Mouse (Mus musculus) hindbrain, embryonic 11.5 days (tissue): ENCODE data around the gene Rbfox1. TPM values are rescaled to one million over a fixed set of nuclear protein-coding genes. Genes with fewer than 3 reads are reported as not detected.
A peak's percentile ranks its signal among the peaks of the same experiment; 100 is the strongest.

Experiments
- ATAC-seq: fragments of 200-750 bp; cut with Nextera tagmentation; 2 replicates; pipeline ENCODE4 v1.8.0; 2017; ENCODE audit warnings: mild to moderate bottlenecking, moderate TSS enrichment, moderate library complexity; ENCODE audit not compliant: low FRiP score
- DNase-seq: peaks from one replicate; pipeline ENCODE4 v3.0.0-alpha.2; 2015; ENCODE audit warnings: low spot score
- H3K27ac ChIP-seq: fragments of 300-500 bp; sonication (generic); 2 replicates; pipeline ENCODE4 v1.5.1; 2014; ENCODE audit warnings: mild to moderate bottlenecking, low read depth, low read length
- H3K27me3 ChIP-seq: fragments of 300-500 bp; sonication (generic); 2 replicates; pipeline ENCODE4 v1.6.1; 2014; ENCODE audit warnings: mild to moderate bottlenecking, low read length, moderate library complexity, mixed read lengths; ENCODE audit not compliant: control insufficient read depth, insufficient read depth
- H3K36me3 ChIP-seq: fragments of 300-500 bp; sonication (generic); 2 replicates; pipeline ENCODE4 v1.6.1; 2014; ENCODE audit warnings: mild to moderate bottlenecking, low read length, moderate library complexity, mixed read lengths; ENCODE audit not compliant: control insufficient read depth, insufficient read depth
- H3K4me1 ChIP-seq: fragments of 300-500 bp; sonication (generic); replicated peaks from 2 replicates; pipeline ENCODE4 v1.6.1; 2014; ENCODE audit warnings: low read length, mixed read lengths; ENCODE audit not compliant: control insufficient read depth, insufficient read depth
- H3K4me2 ChIP-seq: fragments of 300-500 bp; sonication (generic); replicated peaks from 2 replicates; pipeline ENCODE4 v1.6.1; 2014; ENCODE audit warnings: mild to moderate bottlenecking, low read depth, low read length
- H3K4me3 ChIP-seq: fragments of 300-500 bp; sonication (generic); 2 replicates; pipeline ENCODE4 v1.5.1; 2014; ENCODE audit warnings: low read depth, low read length
- H3K9ac ChIP-seq: fragments of 300-500 bp; sonication (generic); 2 replicates; pipeline ENCODE4 v1.6.1; 2014; ENCODE audit warnings: low read depth, low read length
- H3K9me3 ChIP-seq: fragments of 300-500 bp; sonication (generic); 2 replicates; pipeline ENCODE4 v1.6.1; 2016; ENCODE audit warnings: low read length; ENCODE audit not compliant: control insufficient read depth
- WGBS: fragments of 180-500 bp; shearing (Covaris S2); extraction: QIAGEN DNeasy Blood & Tissue Kit; methylation state at CpG from one replicate; pipeline ENCODE4 v1.1.7; 2014; 5-methylcytosine and 5-hydroxymethylcytosine counted together
- polyA plus RNA-seq: library from polyadenylated mRNA; unstranded; fragments of >200 nt; fragmentation: Nextera tagmentation; extraction: Ambion mirVana; gene quantifications from 2 replicates; pipeline ENCODE4 v1.2.1, GENCODE M21; 2014

The Rbfox1 gene
- polyA plus RNA-seq, 1 experiment from 2014 or later, result 20.3 TPM

- peaks cover 6% of the 10 kb centered on the region for H3K4me1 ChIP-seq
- no peaks in the 10 kb centered on the region for H3K9me3 ChIP-seq
- WGBS, result 59% methylated on average over 16 of the region's 16 CpGs
- no peak overlapping the region for H3K4me2 ChIP-seq
- no peak overlapping the region for H3K9ac ChIP-seq
- H3K36me3 ChIP-seq, result no peaks in the 10 kb centered on the region
- DNase-seq, result peak; percentile 44
- H3K4me3 ChIP-seq, result no peak overlapping the region
- 0 out of 2 replicates have a peak overlapping the region, but pooled peaks have one; percentile 38 for H3K27ac ChIP-seq
- H3K27me3 ChIP-seq, result no peaks in the 10 kb centered on the region
- ATAC-seq, result peak; percentile 34; the same call in 1 of the 2 replicates
Measured at GRCm38 (mm10) chr16:7149106-7149899, 1264.1 kb downstream of the Rbfox1 start.

DNA sequence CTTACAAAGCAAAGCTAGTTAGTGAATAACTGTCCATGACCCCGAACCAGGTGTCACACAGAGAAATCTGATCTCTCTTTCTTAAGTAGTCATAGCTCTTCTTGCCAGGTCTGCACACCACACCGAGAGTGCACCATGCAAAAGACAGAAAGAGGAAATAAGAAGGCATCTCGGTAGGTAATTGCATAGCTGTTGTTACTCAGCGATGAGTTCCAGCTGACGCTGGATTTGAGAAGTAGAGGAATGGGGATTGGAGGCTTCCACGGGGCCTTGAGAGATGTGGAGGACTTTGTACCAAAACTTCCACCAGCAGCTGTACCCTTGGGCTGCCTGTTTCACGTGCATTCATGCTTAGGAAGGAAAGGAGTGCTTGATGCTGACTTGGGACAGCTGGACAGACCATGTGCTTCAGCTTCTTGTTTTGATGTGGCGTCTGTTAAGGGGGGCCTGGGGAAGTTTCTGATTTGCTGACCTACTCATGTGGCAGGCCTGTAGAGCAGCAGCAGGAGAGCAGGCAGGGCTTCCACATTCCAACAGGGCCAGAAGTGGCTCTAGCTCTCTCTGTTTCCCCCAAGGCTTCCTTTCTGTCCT lies 1265.1 kb downstream of the Rbfox1 start:
- DNase-seq (peak; percentile 47), ATAC-seq (peak; percentile 33; the same call in 1 of the 2 replicates)
- H3K27ac ChIP-seq, result no peak overlapping the region
- no peaks in the 10 kb centered on the region for H3K36me3 ChIP-seq
- H3K4me2 ChIP-seq, result no peak overlapping the region
- H3K9ac ChIP-seq, result no peak overlapping the region
- H3K4me1 ChIP-seq, result peaks cover 6% of the 10 kb centered on the region
- H3K4me3 ChIP-seq, result no peak overlapping the region
- H3K9me3 ChIP-seq, result no peaks in the 10 kb centered on the region
- 44% methylated on average over 8 of the region's 8 CpGs for WGBS
- H3K27me3 ChIP-seq, result no peaks in the 10 kb centered on the region

- Histone ChIP-seq H3K4me3 (no peak overlapping the region), H3K36me3 (no peaks in the 10 kb centered on the region), H3K4me2 (no peak overlapping the region), H3K27ac (no peak overlapping the region), H3K9me3 (no peaks in the 10 kb centered on the region), H3K4me1 (peaks cover 3% of the 10 kb centered on the region), H3K27me3 (no peaks in the 10 kb centered on the region), H3K9ac (no peak overlapping the region)
- 91% methylated on average over 4 of the region's 4 CpGs for WGBS
- no peak for ATAC-seq
- DNase-seq, result no peak
Measured at GRCm38 (mm10) chr16:7152401-7152800, 1267.2 kb downstream of the Rbfox1 start.

GRCm38 (mm10) chr16:7154671-7155070 lies 1269.5 kb downstream of the Rbfox1 start:
- WGBS, result 81% methylated on average over 3 of the region's 3 CpGs
- Histone ChIP-seq H3K27ac (no peak overlapping the region), H3K36me3 (no peaks in the 10 kb centered on the region), H3K9me3 (no peaks in the 10 kb centered on the region), H3K9ac (no peak overlapping the region), H3K4me2 (no peak overlapping the region), H3K4me3 (no peak overlapping the region), H3K4me1 (no peaks in the 10 kb centered on the region), H3K27me3 (no peaks in the 10 kb centered on the region)
- no peak for ATAC-seq
- DNase-seq, result no peak

DNA sequence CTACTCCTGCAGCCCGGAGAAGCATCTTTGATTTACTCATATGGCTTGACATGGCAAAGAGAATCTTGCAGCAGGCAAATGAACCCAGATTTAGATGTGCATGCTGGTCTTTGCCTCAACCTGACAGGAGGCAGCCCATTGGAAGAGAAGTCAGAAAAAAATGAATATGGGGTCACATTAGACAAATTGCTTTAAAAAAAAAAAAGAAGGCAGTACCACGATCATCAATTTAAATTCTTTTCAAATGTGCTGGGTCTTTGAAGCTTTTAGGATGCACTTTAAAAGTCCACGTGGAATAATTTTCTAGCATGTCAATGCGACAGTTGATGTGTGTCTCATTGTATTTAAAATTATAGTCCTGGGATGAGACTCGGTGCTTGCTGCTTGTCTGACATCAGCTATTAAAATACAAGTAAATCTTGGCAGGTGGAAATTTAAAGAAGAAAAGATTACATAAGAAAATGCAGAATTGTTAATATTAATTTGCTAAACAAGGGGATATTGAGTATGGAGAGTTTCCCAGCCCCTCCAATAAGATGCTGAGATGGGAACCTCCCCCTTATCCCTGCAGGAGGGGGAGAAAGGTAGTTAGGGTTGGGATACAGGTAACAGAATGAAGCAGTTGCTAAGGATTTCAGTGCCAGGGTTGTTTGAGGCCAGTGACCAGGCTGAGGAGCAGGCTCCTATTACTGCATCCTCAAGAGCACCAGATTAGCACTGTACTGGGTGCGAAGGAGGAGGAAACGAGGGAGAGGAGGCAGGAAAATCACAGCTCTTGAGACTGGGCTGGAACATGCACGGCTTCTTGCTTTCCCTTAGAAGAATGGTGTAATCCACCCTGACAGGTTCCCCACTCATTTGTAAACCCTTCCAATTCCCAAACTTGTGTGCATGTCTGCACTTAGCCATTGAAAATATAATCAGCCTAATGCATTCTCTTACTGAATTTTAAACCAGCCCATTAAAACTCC lies 1274.0 kb downstream of the Rbfox1 start:
- ATAC-seq (no peak), DNase-seq (no peak)
- no peaks in the 10 kb centered on the region for H3K36me3 ChIP-seq
- H3K27me3 ChIP-seq, result no peaks in the 10 kb centered on the region
- H3K4me2 ChIP-seq, result no peak overlapping the region
- 0 out of 2 replicates have a peak overlapping the region, but pooled peaks have one; percentile 13 for H3K27ac ChIP-seq
- H3K9ac ChIP-seq, result no peak overlapping the region
- 79% methylated on average over 8 of the region's 8 CpGs for WGBS
- H3K4me1 ChIP-seq, result no peaks in the 10 kb centered on the region
- no peaks in the 10 kb centered on the region for H3K9me3 ChIP-seq
- no peak overlapping the region for H3K4me3 ChIP-seq

GRCm38 (mm10) chr16:7159827-7160217 lies 1274.7 kb downstream of the Rbfox1 start:
- Histone ChIP-seq H3K9ac (no peak overlapping the region), H3K27ac (no peak overlapping the region), H3K4me1 (no peaks in the 10 kb centered on the region), H3K4me3 (no peak overlapping the region), H3K4me2 (no peak overlapping the region), H3K27me3 (no peaks in the 10 kb centered on the region), H3K9me3 (no peaks in the 10 kb centered on the region), H3K36me3 (no peaks in the 10 kb centered on the region)
- DNase-seq (no peak), ATAC-seq (no peak)
- WGBS, result 77% methylated on average over 6 of the region's 6 CpGs

GRCm38 (mm10) chr16:7162168-7162567 lies 1277.0 kb downstream of the Rbfox1 start:
- 68% methylated on average over 4 of the region's 4 CpGs for WGBS
- DNase-seq (no peak), ATAC-seq (no peak)
- Histone ChIP-seq H3K4me3 (no peak overlapping the region), H3K4me2 (no peak overlapping the region), H3K27ac (no peak overlapping the region), H3K4me1 (no peaks in the 10 kb centered on the region), H3K9ac (no peak overlapping the region), H3K36me3 (no peaks in the 10 kb centered on the region), H3K27me3 (no peaks in the 10 kb centered on the region), H3K9me3 (no peaks in the 10 kb centered on the region)

DNA sequence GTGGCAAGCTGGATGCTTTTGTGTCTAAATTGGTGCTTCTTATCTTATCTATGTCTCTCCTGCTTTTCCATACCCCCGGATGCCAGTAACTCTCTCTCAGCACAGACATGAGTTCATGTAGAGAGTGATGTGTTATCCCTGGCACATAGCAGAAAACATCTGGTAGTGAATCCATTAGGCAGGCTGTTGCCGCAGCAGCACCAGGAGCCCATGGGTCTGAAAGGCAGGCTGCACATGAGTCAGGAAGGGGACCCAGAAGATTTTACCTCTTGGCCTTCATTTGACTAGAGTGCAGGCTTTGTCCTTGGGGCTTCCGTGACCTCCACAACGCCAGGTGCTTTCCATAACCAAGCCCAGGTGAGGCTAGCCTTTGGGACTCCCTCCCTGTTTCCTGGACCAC lies 1278.5 kb downstream of the Rbfox1 start:
- Histone ChIP-seq H3K27me3 (no peaks in the 10 kb centered on the region), H3K4me2 (no peak overlapping the region), H3K36me3 (no peaks in the 10 kb centered on the region), H3K9ac (no peak overlapping the region), H3K4me3 (no peak overlapping the region), H3K27ac (0 out of 2 replicates have a peak overlapping the region, but pooled peaks have one; percentile 7), H3K9me3 (no peaks in the 10 kb centered on the region), H3K4me1 (no peaks in the 10 kb centered on the region)
- 85% methylated on average over 4 of the region's 4 CpGs for WGBS
- DNase-seq, result no peak
- no peak for ATAC-seq
